Mouse (Mus musculus) cerebellum, adult 18-20 months (tissue): ENCODE results near the gene Nphp3.

Experiments
- DNase-seq, 2 experiments: peaks; one replicate each; pipeline ENCODE4 v3.0.0; 2021

Gene Nphp3

DNA sequence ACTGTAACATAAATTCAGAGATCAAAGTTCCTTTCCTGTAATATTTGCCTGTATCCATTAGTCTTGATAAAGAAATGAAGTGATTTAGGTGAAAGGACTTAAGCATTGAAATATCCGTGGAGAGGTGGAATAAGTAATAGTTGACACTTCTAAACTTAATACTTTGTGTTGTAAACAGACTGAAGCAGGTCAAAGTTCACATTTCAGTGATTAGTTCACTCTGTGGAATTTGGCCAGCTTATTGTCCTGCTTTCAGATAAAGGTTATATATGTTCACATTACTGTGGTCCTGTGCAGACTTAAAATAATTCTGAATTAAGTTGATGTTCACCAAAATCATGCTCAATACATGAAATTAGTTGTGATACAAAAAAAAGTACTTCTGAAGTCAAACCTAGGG is 62.2 kb downstream of the Nphp3 start:
- DNase-seq = no peak

DNA sequence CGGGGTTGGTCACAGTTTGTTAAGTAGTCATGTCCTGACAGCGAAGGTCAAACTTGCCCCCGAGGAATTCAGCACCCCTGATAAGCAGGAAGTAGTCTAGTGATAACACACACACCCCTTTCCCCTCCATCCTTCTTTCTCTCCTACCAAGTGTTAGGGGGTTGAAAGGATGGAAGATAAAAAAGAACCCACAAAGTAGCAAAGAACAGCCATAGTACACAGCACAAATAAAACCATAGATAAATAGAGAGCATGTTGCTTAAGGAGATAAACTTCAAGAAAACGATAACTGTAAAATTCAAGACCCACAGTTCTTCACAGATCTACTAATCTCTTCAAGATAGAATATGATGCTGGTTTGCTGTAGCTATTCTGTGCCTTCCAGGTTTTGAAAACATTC is 67.9 kb downstream of the Nphp3 start:
- DNase-seq = no peak

DNA sequence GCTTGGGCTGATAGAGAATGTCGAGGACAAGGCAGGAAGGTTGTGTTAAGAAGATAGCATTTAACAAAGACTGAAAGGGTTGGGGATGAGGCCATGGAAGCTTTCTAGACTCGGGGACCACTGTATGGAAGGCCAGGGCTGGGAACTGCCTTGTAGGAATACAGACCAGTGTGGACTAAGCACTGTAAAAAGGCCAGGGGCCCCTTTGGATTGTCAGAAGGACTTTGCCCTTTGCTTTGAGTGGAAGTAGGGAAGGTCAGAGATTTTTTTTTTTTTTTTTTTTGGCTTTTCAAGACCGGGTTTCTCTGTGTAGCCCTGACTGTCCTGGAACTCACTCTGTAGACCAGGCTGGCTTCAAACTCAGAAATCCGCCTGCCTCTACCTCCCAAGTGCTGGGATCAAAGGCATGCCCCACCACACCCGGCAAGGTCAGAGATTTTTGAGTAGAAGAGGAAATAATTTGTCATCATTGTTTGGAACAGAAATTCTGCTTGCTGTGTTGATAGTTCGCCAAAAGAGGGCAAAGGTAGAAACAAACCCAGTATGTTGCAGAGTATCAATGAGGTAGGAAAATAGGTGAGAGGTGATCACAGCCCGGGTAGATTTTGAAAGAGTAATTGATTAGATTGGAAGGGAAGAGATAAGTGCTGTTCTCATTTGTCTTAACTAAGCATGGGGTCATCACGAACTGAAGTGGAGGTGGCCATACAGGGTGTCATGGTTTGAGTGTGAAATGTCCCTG is 68.7 kb downstream of the Nphp3 start:
- no peak for DNase-seq

DNA sequence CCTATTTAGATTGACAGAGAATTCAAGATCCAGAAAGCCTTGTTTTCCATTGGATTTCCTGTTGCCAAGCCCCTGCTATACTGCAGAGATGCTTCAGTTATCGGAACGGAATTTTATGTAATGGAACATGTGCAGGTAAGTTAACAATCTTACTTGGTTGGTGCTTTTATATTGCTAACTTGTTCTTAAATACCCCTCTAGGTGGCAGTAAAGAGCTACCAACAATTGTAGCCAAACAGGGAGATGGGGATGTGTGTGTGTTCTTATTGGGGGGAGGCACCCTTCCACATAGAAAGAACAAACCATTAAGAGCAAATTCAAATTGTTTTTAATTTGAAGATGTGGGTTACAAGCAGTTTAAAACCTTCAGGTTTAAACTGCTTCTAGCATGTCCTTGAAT is 73.5 kb downstream of the Nphp3 start:
- no peak for DNase-seq

DNA sequence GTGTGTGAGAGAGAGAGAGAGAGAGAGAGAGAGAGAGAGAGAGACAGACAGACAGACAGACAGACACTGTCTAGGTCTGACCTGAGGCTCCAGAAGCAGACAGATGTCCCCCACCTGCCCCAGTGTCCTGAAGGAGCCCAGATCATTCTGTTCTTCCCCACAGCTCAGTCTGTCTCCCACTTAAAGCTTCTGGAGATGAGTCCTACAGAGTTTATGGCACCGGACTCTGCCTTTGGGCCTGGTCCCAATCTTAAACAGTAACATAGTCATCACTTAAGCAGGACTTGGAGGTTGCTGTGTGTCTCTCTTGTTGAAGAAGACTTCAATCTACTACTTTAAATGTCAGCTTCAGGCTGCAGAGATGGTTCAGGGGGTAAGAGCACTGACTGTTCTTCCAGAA is 76.4 kb downstream of the Nphp3 start:
- no peak for DNase-seq

DNA sequence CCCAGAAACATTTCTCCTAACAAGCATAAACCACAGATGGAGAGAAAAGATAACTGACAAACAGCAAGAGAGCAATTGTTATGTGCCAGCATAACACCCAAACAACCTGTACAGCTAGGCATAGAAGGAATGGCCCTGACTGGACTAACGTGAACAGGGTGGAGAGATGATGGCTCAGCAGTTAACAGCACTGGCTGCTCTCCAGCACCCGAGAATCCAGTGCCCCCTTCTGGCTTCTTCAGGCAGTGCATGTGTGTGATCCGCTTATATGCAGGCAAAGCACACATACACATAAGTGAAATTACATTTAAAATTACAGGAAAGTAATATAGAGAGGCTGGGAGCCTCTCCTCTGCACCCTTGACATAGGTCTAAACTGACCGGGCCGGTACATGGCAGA is 77.0 kb downstream of the Nphp3 start:
- DNase-seq = peak in 1 of 2 experiments; percentile 24

DNA sequence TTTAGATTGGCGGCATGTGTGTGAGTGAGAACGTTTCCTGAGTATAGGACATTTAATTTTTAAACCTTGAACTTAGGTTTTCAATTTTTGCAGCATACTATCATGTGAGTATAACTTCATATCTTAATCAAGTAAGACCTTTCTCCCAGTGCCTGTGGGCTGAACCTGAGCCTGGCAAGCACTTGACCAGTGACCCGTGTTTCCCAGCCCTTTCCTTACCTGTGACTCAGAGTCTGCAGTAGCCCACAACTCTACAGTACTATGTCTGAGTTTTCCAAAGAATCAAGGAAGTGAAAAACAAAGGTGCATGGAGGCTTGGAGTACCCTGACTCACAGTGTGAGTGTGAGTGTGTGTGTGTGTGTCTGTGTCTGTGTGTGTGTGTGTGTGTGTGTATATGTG is 77.7 kb downstream of the Nphp3 start:
- DNase-seq = no peak

DNA sequence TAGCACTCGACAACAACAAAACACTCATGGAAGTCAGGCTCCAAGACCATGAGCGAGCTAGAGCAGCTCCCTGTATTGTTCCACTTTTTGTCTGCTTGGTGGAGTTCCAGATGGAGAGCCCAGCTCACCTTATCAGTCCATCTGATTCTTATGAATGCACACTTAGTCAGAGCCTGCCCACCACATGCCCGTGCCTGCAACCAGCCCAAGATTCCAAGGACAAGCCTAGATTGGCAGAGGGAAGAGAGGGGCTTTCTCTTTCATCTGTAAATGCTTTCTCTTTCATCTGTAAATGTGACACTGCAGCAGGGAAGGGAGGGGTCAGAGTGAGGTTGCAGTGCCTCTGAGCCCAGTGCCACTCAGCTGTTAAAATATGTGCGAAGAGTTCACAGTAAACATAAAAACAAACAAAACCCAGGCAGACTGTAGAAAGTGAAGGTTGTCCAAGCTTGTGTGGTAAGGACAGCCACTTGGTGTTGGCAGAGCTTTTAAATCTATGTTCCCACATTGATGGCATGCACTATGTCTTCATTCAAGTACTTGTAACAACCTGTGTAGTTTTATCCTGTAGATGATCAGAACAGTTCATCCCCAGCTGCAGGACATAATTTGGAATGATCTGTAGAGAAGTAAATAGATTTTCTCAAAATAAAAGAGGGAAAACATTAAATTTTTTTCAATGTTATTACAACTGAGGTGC is 83.5 kb downstream of the Nphp3 start:
- no peak for DNase-seq

DNA sequence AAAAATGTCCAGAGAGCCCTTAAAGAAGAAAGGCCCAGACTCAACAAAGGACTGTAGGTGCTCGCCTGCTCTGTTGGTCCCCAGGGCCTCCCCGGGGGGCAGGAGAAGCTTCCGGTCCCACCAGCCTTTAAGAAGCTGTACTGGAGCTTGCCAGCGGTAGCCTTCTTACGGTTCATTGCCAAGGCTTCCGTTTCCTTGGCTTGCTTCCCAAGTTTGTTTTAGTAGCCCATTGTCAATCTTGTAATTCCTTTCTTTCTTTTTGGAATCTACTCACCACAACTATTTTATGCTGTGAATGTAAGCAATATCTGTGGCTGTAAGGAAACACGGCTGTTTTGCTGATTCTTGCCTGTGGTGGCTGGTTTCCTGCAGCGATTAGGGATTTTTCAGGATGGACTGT is 86.2 kb downstream of the Nphp3 start:
- no peak for DNase-seq

DNA sequence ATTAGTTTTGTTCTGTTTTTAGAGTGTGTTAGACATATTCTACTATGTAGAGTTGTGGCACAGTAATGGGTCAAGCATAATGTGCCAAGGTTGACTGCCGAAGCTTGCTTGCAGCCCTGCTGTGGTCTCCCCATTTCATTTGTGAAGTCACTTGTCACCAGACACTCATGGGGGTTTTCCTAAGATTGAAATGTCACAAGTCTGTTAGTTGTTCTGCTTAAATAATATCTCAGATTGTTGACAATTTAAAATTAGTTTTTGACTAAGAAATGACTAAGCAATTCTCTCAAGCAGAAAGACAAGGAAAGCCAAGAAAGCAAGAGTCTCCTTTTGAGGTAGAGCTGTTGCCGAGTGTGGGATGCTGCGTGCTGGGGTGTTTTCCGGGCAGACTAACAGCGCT is 90.6 kb downstream of the Nphp3 start:
- no peak for DNase-seq
